Mouse (Mus musculus) liver, embryonic 16.5 days (tissue): ENCODE measurements at regions not wholly inside any gene's neighbourhood (a gene's known extent, or its start where the extent isn't known, plus 50 kb on each side); places are given as distances from the start of the nearest gene placed in this dataset.

Experiments
- ATAC-seq: fragments of 200-750 bp; cut with Nextera tagmentation; 2 replicates; pipeline ENCODE4 v1.8.0; 2017; ENCODE audit warnings: low read depth, mild to moderate bottlenecking, moderate number of reproducible peaks, moderate library complexity
- H3K27ac ChIP-seq: fragments of 300-500 bp; sonication (generic); 2 replicates; pipeline ENCODE4 v1.5.1; 2014; ENCODE audit warnings: mild to moderate bottlenecking, low read length
- H3K27me3 ChIP-seq: fragments of 300-500 bp; sonication (generic); 2 replicates; pipeline ENCODE4 v1.6.1; 2014; ENCODE audit warnings: low read depth, low read length, mixed read lengths; ENCODE audit not compliant: control insufficient read depth, insufficient read depth
- H3K36me3 ChIP-seq: fragments of 300-500 bp; sonication (generic); 2 replicates; pipeline ENCODE4 v1.6.1; 2014; ENCODE audit warnings: mild to moderate bottlenecking; ENCODE audit not compliant: control insufficient read depth, insufficient read depth
- H3K4me1 ChIP-seq: fragments of 300-500 bp; sonication (generic); 2 replicates; pipeline ENCODE4 v1.6.1; 2014; ENCODE audit warnings: low read depth, low read length, mixed read lengths; ENCODE audit not compliant: control insufficient read depth
- H3K4me2 ChIP-seq: fragments of 300-500 bp; sonication (generic); 2 replicates; pipeline ENCODE4 v1.6.1; 2014; ENCODE audit warnings: low read depth, low read length, mixed read lengths
- H3K4me3 ChIP-seq: fragments of 300-500 bp; sonication (generic); 2 replicates; pipeline ENCODE4 v1.5.1; 2014; ENCODE audit warnings: low read depth, mild to moderate bottlenecking, low read length
- H3K9ac ChIP-seq: fragments of 300-500 bp; sonication (generic); 2 replicates; pipeline ENCODE4 v1.6.1; 2014; ENCODE audit warnings: low read depth, low read length
- H3K9me3 ChIP-seq: fragments of 300-500 bp; sonication (generic); replicated peaks from 2 replicates; pipeline ENCODE4 v1.6.1; 2016; ENCODE audit warnings: low read length; ENCODE audit not compliant: control insufficient read depth
- WGBS: fragments of 180-500 bp; shearing (Covaris S2); extraction: QIAGEN DNeasy Blood & Tissue Kit; methylation state at CpG from one replicate; pipeline ENCODE4 v1.1.7; 2014; ENCODE audit not compliant: insufficient replicate concordance; 5-methylcytosine and 5-hydroxymethylcytosine counted together

DNA sequence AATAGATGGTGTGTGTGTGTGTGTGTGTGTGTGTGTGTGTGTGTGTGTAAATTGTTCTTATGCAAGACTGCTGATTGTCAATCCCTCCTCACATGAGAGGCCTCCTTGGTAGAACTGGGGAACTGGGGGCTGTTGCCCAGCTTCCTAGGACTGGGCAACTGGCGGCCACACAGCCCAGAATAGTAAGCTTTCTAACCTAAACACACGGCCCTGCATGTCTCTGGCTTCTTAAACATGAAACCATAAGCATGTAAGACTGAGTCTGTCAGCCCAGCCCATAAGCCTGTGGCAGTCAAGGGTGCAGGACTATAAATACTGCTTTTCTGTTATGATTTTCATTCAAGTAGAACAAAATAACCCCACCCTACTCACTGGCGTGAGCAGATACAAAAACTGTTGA lies 60.7 kb downstream of the Ifng start:
- no peak for ATAC-seq
- no peaks in the 10 kb centered on the region for H3K36me3 ChIP-seq
- H3K27me3 ChIP-seq, result no peaks in the 10 kb centered on the region
- no peak overlapping the region for H3K9ac ChIP-seq
- H3K4me3 ChIP-seq, result no peak overlapping the region
- H3K4me1 ChIP-seq, result no peaks in the 10 kb centered on the region
- H3K9me3 ChIP-seq, result no peaks in the 10 kb centered on the region
- H3K4me2 ChIP-seq, result no peak overlapping the region
- 55% methylated on average over 3 of the region's 3 CpGs for WGBS
- no peak overlapping the region for H3K27ac ChIP-seq

DNA sequence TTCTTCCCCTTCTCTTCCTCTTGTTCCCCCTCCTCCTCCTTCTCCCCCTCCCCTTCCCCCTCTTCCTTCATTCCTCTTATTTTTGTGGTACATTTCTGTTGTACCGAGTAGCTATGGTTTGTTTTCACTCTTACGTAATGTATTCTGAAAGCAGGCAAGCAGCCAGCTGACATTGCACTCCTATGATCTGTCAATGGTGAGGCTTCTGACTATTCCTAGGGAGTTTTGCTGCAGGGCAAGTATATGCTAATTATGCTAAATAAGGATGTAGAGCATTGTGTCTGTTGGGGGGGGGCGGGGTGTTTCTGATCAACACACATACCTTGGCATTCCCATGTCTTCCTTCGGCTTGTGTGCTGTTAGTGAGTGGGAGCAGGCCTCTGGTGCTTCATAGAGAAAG lies 64.0 kb downstream of the Ifng start:
- Histone ChIP-seq H3K4me3 (no peak overlapping the region), H3K9ac (no peak overlapping the region), H3K27ac (no peak overlapping the region), H3K36me3 (no peaks in the 10 kb centered on the region), H3K4me2 (no peak overlapping the region), H3K9me3 (no peaks in the 10 kb centered on the region), H3K4me1 (no peaks in the 10 kb centered on the region), H3K27me3 (no peaks in the 10 kb centered on the region)
- 55% methylated on average over 4 of the region's 4 CpGs for WGBS
- ATAC-seq, result no peak

DNA sequence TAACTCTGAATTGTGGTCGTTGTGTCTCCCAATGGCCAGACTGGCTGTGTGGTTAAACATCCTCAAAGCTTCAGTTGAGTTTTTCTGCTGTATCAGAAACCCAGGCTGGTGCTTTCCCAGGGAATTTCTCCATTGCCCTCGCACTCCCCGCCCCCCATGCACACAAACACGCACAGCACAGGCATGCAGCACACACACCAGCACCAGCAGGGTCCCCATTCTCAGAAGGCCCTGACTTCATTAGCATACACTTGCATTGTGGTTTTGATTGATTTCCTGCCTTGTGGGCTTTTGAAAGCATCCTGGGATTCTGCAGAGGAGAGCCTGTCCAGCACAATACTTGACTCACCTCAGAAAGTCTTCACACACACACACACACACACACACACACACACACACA lies 65.3 kb downstream of the Ifng start:
- Histone ChIP-seq H3K36me3 (no peaks in the 10 kb centered on the region), H3K9me3 (no peaks in the 10 kb centered on the region), H3K4me3 (no peak overlapping the region), H3K4me1 (no peaks in the 10 kb centered on the region), H3K9ac (no peak overlapping the region), H3K27me3 (no peaks in the 10 kb centered on the region), H3K27ac (no peak overlapping the region), H3K4me2 (no peak overlapping the region)
- no peak for ATAC-seq
- WGBS, result 53% methylated on average over 4 of the region's 4 CpGs

DNA sequence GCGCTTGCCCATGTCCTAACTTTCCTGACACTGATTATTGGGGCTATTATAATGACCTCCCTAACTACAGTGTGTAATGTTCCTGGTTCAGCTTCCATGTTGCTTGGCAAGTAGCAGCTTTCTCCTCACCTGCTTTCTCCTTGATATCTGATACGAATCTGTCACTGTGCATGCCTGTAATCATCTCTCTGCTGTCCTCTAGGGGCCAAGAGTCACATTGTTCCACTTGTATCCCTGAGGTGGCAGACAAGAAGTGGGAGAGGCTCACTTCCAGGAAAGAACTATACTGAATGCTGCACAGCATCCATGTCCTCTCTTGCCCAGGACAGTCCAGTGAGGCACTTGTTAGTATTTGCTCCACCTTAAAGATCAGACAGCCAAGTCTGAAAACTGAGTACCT lies 66.8 kb downstream of the Ifng start:
- H3K4me3 ChIP-seq, result no peak overlapping the region
- no peaks in the 10 kb centered on the region for H3K27me3 ChIP-seq
- no peak overlapping the region for H3K9ac ChIP-seq
- ATAC-seq, result no peak
- H3K9me3 ChIP-seq, result no peaks in the 10 kb centered on the region
- no peaks in the 10 kb centered on the region for H3K4me1 ChIP-seq
- H3K36me3 ChIP-seq, result no peaks in the 10 kb centered on the region
- no peak overlapping the region for H3K27ac ChIP-seq
- WGBS, result 31% methylated on average over 2 of the region's 2 CpGs
- no peak overlapping the region for H3K4me2 ChIP-seq

- Histone ChIP-seq H3K4me2 (no peak overlapping the region), H3K9ac (no peak overlapping the region), H3K27ac (no peak overlapping the region), H3K9me3 (no peaks in the 10 kb centered on the region), H3K4me3 (no peak overlapping the region), H3K4me1 (no peaks in the 10 kb centered on the region), H3K27me3 (no peaks in the 10 kb centered on the region), H3K36me3 (no peaks in the 10 kb centered on the region)
- WGBS, result 72% methylated on average over 3 of the region's 3 CpGs
- ATAC-seq, result no peak
These were observed 76.0 kb downstream of the Ifng start for GRCm38 (mm10) chr10:118516839-118517238.

- Histone ChIP-seq H3K9ac (no peak overlapping the region), H3K4me3 (no peak overlapping the region), H3K27me3 (no peaks in the 10 kb centered on the region), H3K4me2 (no peak overlapping the region), H3K36me3 (no peaks in the 10 kb centered on the region), H3K4me1 (no peaks in the 10 kb centered on the region), H3K9me3 (no peaks in the 10 kb centered on the region), H3K27ac (no peak overlapping the region)
- no peak for ATAC-seq
- WGBS, result 36% methylated on average over 2 of the region's 2 CpGs
These were observed 77.1 kb downstream of the Ifng start for GRCm38 (mm10) chr10:118517995-118518394.

- Histone ChIP-seq H3K9ac (no peak overlapping the region), H3K4me3 (no peak overlapping the region), H3K27ac (no peak overlapping the region), H3K4me2 (no peak overlapping the region), H3K4me1 (no peaks in the 10 kb centered on the region), H3K27me3 (no peaks in the 10 kb centered on the region), H3K9me3 (no peaks in the 10 kb centered on the region), H3K36me3 (no peaks in the 10 kb centered on the region)
- WGBS, result 4% methylated on average over 1 of the region's 1 CpGs
- no peak for ATAC-seq
These were observed 105.1 kb downstream of the Ifng start for GRCm38 (mm10) chr10:118545966-118546365.

GRCm38 (mm10) chr10:118550201-118550600 lies 109.4 kb downstream of the Ifng start:
- H3K36me3 ChIP-seq, result no peaks in the 10 kb centered on the region
- no peaks in the 10 kb centered on the region for H3K9me3 ChIP-seq
- H3K27me3 ChIP-seq, result no peaks in the 10 kb centered on the region
- H3K27ac ChIP-seq, result no peak overlapping the region
- no peak overlapping the region for H3K4me3 ChIP-seq
- H3K9ac ChIP-seq, result no peak overlapping the region
- H3K4me1 ChIP-seq, result no peaks in the 10 kb centered on the region
- WGBS, result 66% methylated on average over 4 of the region's 4 CpGs
- H3K4me2 ChIP-seq, result no peak overlapping the region
- no peak for ATAC-seq

- no peaks in the 10 kb centered on the region for H3K27me3 ChIP-seq
- 42% methylated on average over 6 of the region's 6 CpGs for WGBS
- ATAC-seq, result no peak
These were observed 118.0 kb downstream of the Ifng start for GRCm38 (mm10) chr10:118558848-118559247.

DNA sequence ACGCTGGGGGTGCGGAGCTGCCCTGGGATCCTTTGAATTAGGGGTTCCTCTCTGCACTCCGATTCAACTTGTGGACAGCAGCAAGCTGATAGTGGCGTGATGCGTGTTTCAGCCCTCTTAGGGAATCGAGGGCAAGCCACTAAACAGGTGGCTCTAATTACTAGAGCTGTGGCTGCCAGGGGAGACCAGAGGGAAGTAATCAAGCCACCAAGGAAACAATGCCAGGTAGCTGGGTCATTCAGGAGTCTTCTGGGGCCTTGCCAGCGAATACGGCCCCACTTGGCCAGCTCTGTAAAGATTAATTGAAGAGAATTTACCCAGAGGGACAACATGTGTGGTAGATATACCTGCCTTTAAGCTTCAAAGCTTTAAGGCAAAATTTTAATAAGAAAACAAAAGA lies 123.2 kb downstream of the Ifng start:
- 81% methylated on average over 8 of the region's 8 CpGs for WGBS
- H3K36me3 ChIP-seq, result no peaks in the 10 kb centered on the region
- no peak for ATAC-seq
- no peak overlapping the region for H3K27ac ChIP-seq
- no peak overlapping the region for H3K4me2 ChIP-seq
- no peak overlapping the region for H3K4me3 ChIP-seq
- H3K9me3 ChIP-seq, result no peaks in the 10 kb centered on the region
- H3K27me3 ChIP-seq, result no peaks in the 10 kb centered on the region
- H3K4me1 ChIP-seq, result no peaks in the 10 kb centered on the region
- H3K9ac ChIP-seq, result no peak overlapping the region

More at GRCm38 (mm10) chr10:118558848-118559247, 118.0 kb downstream of the Ifng start:
- H3K4me2 ChIP-seq, result no peak overlapping the region
- H3K9me3 ChIP-seq, result no peaks in the 10 kb centered on the region
- H3K9ac ChIP-seq, result no peak overlapping the region
- H3K4me1 ChIP-seq, result no peaks in the 10 kb centered on the region
- H3K27ac ChIP-seq, result no peak overlapping the region
- H3K36me3 ChIP-seq, result no peaks in the 10 kb centered on the region
- H3K4me3 ChIP-seq, result no peak overlapping the region
